Mouse (Mus musculus) MEL (cell line): ENCODE data around the gene Rcbtb2. TPM values are rescaled to one million over a fixed set of nuclear protein-coding genes. Genes with fewer than 3 reads are reported as not detected.

ENCODE experiments used
- DNase-seq: peaks from one replicate; pipeline ENCODE4 v3.0.0; 2011; ENCODE audit warnings: low read depth, low spot score
- H3K27ac ChIP-seq: 2 replicates; pipeline ENCODE4 v1.5.1; 2012; ENCODE audit warnings: low read depth, mild to moderate bottlenecking, control low read depth, low read length, moderate library complexity; ENCODE audit not compliant: control insufficient read depth
- H3K27me3 ChIP-seq, 2 experiments: fragments of 150-350 bp in 1 of 2; sonication (generic) in 1 of 2; 2 replicates each; pipeline ENCODE4 v1.6.1; 2012; ENCODE audit warnings: low read length in 2 of 2, mild to moderate bottlenecking in 2 of 2, improper control_type of control experiment in 1 of 2, moderate library complexity in 1 of 2; ENCODE audit not compliant: insufficient read depth in 2 of 2, control insufficient read depth in 1 of 2
- H3K36me3 ChIP-seq, 2 experiments: 2 replicates each; pipeline ENCODE4 v1.6.1; 2012 to 2014; ENCODE audit warnings: low read length in 2 of 2, improper control_type of control experiment in 1 of 2, inconsistent platforms in 1 of 2, mild to moderate bottlenecking in 1 of 2; ENCODE audit not compliant: insufficient read depth in 2 of 2, control insufficient read depth in 1 of 2
- H3K4me1 ChIP-seq, 2 experiments: fragments of 150-350 bp in 1 of 2; sonication (generic) in 1 of 2; 2 replicates each; pipeline ENCODE4 v1.6.1; 2012; ENCODE audit warnings: low read length in 2 of 2, improper control_type of control experiment in 1 of 2, mild to moderate bottlenecking in 1 of 2; ENCODE audit not compliant: insufficient read depth in 2 of 2, control insufficient read depth in 1 of 2
- H3K4me3 ChIP-seq, 2 experiments: fragments of 150-350 bp in 1 of 2; sonication (generic) in 1 of 2; 2 replicates each; pipeline ENCODE4 v1.5.1; 2012; ENCODE audit warnings: low read depth in 2 of 2, low read length in 2 of 2, mild to moderate bottlenecking in 2 of 2, moderate library complexity in 2 of 2, control low read depth in 1 of 2, improper control_type of control experiment in 1 of 2; ENCODE audit not compliant: control insufficient read depth in 1 of 2, insufficient read depth in 1 of 2
- H3K79me2 ChIP-seq: 2 replicates; pipeline ENCODE4 v1.6.1; 2012; ENCODE audit warnings: mild to moderate bottlenecking, low read length, moderate library complexity; ENCODE audit not compliant: control insufficient read depth, poor library complexity, insufficient read depth
- H3K9ac ChIP-seq: 2 replicates; pipeline ENCODE4 v1.6.1; 2012; ENCODE audit warnings: low read depth, mild to moderate bottlenecking, control low read depth, low read length, moderate library complexity; ENCODE audit not compliant: control insufficient read depth, poor library complexity, severe bottlenecking
- H3K9me3 ChIP-seq: fragments of 150-350 bp; sonication (generic); replicated peaks from 2 replicates; pipeline ENCODE4 v1.6.1; 2012; ENCODE audit warnings: mild to moderate bottlenecking, low read length, improper control_type of control experiment, moderate library complexity; ENCODE audit not compliant: insufficient read depth
- BHLHE40 ChIP-seq: IDR thresholded peaks from 2 replicates; pipeline ENCODE4 v1.6.1; 2012; ENCODE audit warnings: low read depth, mild to moderate bottlenecking, inconsistent platforms, low read length, improper control_type of control experiment, borderline replicate concordance
- E2F4 ChIP-seq: IDR thresholded peaks from 2 replicates; pipeline ENCODE4 v1.6.1; 2011; ENCODE audit warnings: low read depth, low read length, improper control_type of control experiment, borderline replicate concordance
- ELF1 ChIP-seq: IDR thresholded peaks from 2 replicates; pipeline ENCODE4 v1.6.1; 2014; ENCODE audit warnings: low read depth, mild to moderate bottlenecking, inconsistent platforms, low read length, improper control_type of control experiment, moderate library complexity
- EP300 ChIP-seq, 2 experiments: IDR thresholded peaks; 2 replicates each; pipeline ENCODE4 v1.6.1; 2011; ENCODE audit warnings: improper control_type of control experiment in 2 of 2, low read length in 2 of 2, low read depth in 1 of 2, mild to moderate bottlenecking in 1 of 2
- ETS1 ChIP-seq: IDR thresholded peaks from 2 replicates; pipeline ENCODE4 v1.6.1; 2012; ENCODE audit warnings: low read depth, mild to moderate bottlenecking, inconsistent platforms, low read length, improper control_type of control experiment, moderate library complexity
- GATA1 ChIP-seq: IDR thresholded peaks from 2 replicates; pipeline ENCODE4 v1.6.1; 2011; ENCODE audit warnings: low read depth, low read length, improper control_type of control experiment
- HCFC1 ChIP-seq: IDR thresholded peaks from 2 replicates; pipeline ENCODE4 v1.6.1; 2012; ENCODE audit warnings: low read depth, mild to moderate bottlenecking, inconsistent platforms, low read length, improper control_type of control experiment, moderate library complexity
- KAT2A ChIP-seq: conservative IDR thresholded peaks from 2 replicates; pipeline ENCODE4 v1.6.1; 2012; ENCODE audit warnings: low read depth, low read length, improper control_type of control experiment, inconsistent platforms
- MAFK ChIP-seq: IDR thresholded peaks from 2 replicates; pipeline ENCODE4 v1.6.1; 2011; ENCODE audit warnings: low read depth, mild to moderate bottlenecking, low read length, improper control_type of control experiment, borderline replicate concordance
- MAZ ChIP-seq: IDR thresholded peaks from 2 replicates; pipeline ENCODE4 v1.6.1; 2012; ENCODE audit warnings: low read depth, mild to moderate bottlenecking, inconsistent platforms, low read length, improper control_type of control experiment
- MEF2A ChIP-seq: IDR thresholded peaks from 2 replicates; pipeline ENCODE4 v1.6.1; 2014; ENCODE audit warnings: low read depth, mild to moderate bottlenecking, inconsistent platforms, low read length, improper control_type of control experiment; ENCODE audit not compliant: poor library complexity, insufficient replicate concordance, severe bottlenecking; ENCODE audit errors: extremely low read depth
- MXI1 ChIP-seq: IDR thresholded peaks from 2 replicates; pipeline ENCODE4 v1.6.1; 2011; ENCODE audit warnings: mild to moderate bottlenecking, low read depth, low read length, improper control_type of control experiment
- MYC ChIP-seq: IDR thresholded peaks from 2 replicates; pipeline ENCODE4 v1.6.1; 2011; ENCODE audit warnings: low read depth, mild to moderate bottlenecking, low read length, improper control_type of control experiment, moderate library complexity
- NRF1 ChIP-seq: IDR thresholded peaks from 2 replicates; pipeline ENCODE4 v1.6.1; 2014; ENCODE audit warnings: low read depth, mild to moderate bottlenecking, inconsistent platforms, low read length, improper control_type of control experiment, moderate library complexity; ENCODE audit not compliant: poor library complexity, insufficient read depth, severe bottlenecking
- POLR2A ChIP-seq, 2 experiments: IDR thresholded peaks; 2 replicates each; pipeline ENCODE4 v1.6.1; 2011 to 2012; ENCODE audit warnings: low read length in 2 of 2, mild to moderate bottlenecking in 2 of 2, control low read depth in 1 of 2, improper control_type of control experiment in 1 of 2, low read depth in 1 of 2, moderate library complexity in 1 of 2; ENCODE audit not compliant: control insufficient read depth in 1 of 2, insufficient read depth in 1 of 2, poor library complexity in 1 of 2
- POLR2AphosphoS2 ChIP-seq: IDR thresholded peaks from 2 replicates; pipeline ENCODE4 v1.6.1; 2011; ENCODE audit warnings: low read length, improper control_type of control experiment
- POLR2AphosphoS5 ChIP-seq: IDR thresholded peaks from 2 replicates; pipeline ENCODE4 v1.6.1; 2012; ENCODE audit warnings: low read depth, borderline replicate concordance, mild to moderate bottlenecking, inconsistent platforms, low read length, moderate library complexity, mixed read lengths
- RAD21 ChIP-seq: IDR thresholded peaks from 2 replicates; pipeline ENCODE4 v1.6.1; 2011; ENCODE audit warnings: mild to moderate bottlenecking, low read depth, low read length, improper control_type of control experiment
- SIN3A ChIP-seq: IDR thresholded peaks from 2 replicates; pipeline ENCODE4 v1.6.1; 2012; ENCODE audit warnings: low read length, improper control_type of control experiment, inconsistent platforms
- TAL1 ChIP-seq: IDR thresholded peaks from 2 replicates; pipeline ENCODE4 v1.6.1; 2012; ENCODE audit warnings: mild to moderate bottlenecking, inconsistent platforms, low read length, moderate library complexity, mixed read lengths
- TBP ChIP-seq: IDR thresholded peaks from 2 replicates; pipeline ENCODE4 v1.8.0; 2011; ENCODE audit warnings: low read depth, low read length, improper control_type of control experiment
- TCF12 ChIP-seq: IDR thresholded peaks from 2 replicates; pipeline ENCODE4 v1.6.1; 2014; ENCODE audit warnings: low read depth, mild to moderate bottlenecking, inconsistent platforms, low read length, improper control_type of control experiment, moderate library complexity
- USF1 ChIP-seq: IDR thresholded peaks from 2 replicates; pipeline ENCODE4 v1.6.1; 2014; ENCODE audit warnings: low read depth, mild to moderate bottlenecking, inconsistent platforms, low read length, improper control_type of control experiment, moderate library complexity
- USF2 ChIP-seq, 2 experiments: IDR thresholded peaks; 2 replicates each; pipeline ENCODE4 v1.6.1; 2011 to 2012; ENCODE audit warnings: improper control_type of control experiment in 2 of 2, low read length in 2 of 2, borderline replicate concordance in 1 of 2, inconsistent platforms in 1 of 2, low read depth in 1 of 2, mild to moderate bottlenecking in 1 of 2; ENCODE audit not compliant: insufficient read depth in 1 of 2
- ZKSCAN1 ChIP-seq: IDR thresholded peaks from 2 replicates; pipeline ENCODE4 v1.6.1; 2012; ENCODE audit warnings: low read depth, mild to moderate bottlenecking, inconsistent platforms, low read length, improper control_type of control experiment, moderate library complexity
- ZNF384 ChIP-seq: IDR thresholded peaks from 2 replicates; pipeline ENCODE4 v1.6.1; 2012; ENCODE audit warnings: low read depth, mild to moderate bottlenecking, inconsistent platforms, low read length, improper control_type of control experiment
- polyA plus RNA-seq, 2 experiments: library from polyadenylated mRNA; stranded (reverse) in 1 of 2; unstranded in 1 of 2; fragments of >175 nt in 1 of 2; fragments of >200 nt in 1 of 2; gene quantifications; 2 replicates each; pipeline versions ENCODE4 v1.2.1 to v1.2.4; 2012; ENCODE audit warnings: low replicate concordance in 2 of 2, low read depth in 1 of 2; ENCODE audit not compliant: insufficient read length in 2 of 2, insufficient read depth in 1 of 2, missing spikeins in 1 of 2
- total RNA-seq: library from RNA; depleted of rRNA; stranded (reverse); fragments of 300-350 nt; gene quantifications from 2 replicates; pipeline ENCODE4 v1.2.3, GENCODE M21; 2012

Gene Rcbtb2
- total and polyA plus RNA-seq, 3 experiments: 8.6 to 13.8 TPM; not detected in 1

- Histone ChIP-seq H3K9me3 (no peaks in the 10 kb centered on the region), H3K36me3 (peaks cover 0 to 2% of the 10 kb centered on the region in 2 experiments; a peak in 1 of 4 replicates), H3K4me3 (no peak overlapping the region)
- no peak for TF ChIP-seq USF1
- no peak for TF ChIP-seq HCFC1
- TF ChIP-seq ETS1: no peak
- no peak for TF ChIP-seq ELF1
- TF ChIP-seq GATA1: no peak
- TF ChIP-seq USF2 (IDR thresholded peaks at IDR 0.05; ENCODE audit: borderline replicate concordance in 1 of 2, insufficient read depth in 1 of 2, low read depth in 1 of 2, low read length in 2 of 2): no peak
- TF ChIP-seq MYC: no peak
- no peak for TF ChIP-seq POLR2AphosphoS2
- TF ChIP-seq MAFK: no peak
- no peak for TF ChIP-seq BHLHE40
- TF ChIP-seq EP300 (IDR thresholded peaks at IDR 0.05; ENCODE audit: low read depth in 1 of 2, low read length in 2 of 2): no peak
- TF ChIP-seq SIN3A: no peak
- TF ChIP-seq MAZ: no peak
- TF ChIP-seq POLR2AphosphoS5: no peak
- no peak for TF ChIP-seq RAD21
- TF ChIP-seq MXI1: no peak
- TF ChIP-seq NRF1: no peak
- TF ChIP-seq POLR2A (IDR thresholded peaks at IDR 0.05; ENCODE audit: control insufficient read depth in 1 of 2, insufficient read depth in 1 of 2, low read depth in 1 of 2, low read length in 2 of 2, poor library complexity in 1 of 2): no peak
- TF ChIP-seq, all 39 proteins: peak for 0
- Histone ChIP-seq H3K27me3 (no peaks in the 10 kb centered on the region), H3K9ac (no peak overlapping the region), H3K27ac (no peak overlapping the region), H3K4me1 (peaks cover 0 to 2% of the 10 kb centered on the region in 2 experiments; a peak in 2 of 4 replicates), H3K79me2 (no peaks in the 10 kb centered on the region)
- DNase-seq: no peak
Measured at GRCm38 (mm10) chr14:73231286-73231982, 108.6 kb downstream of the Rcbtb2 start.

GRCm38 (mm10) chr14:73234468-73235031 lies 111.7 kb downstream of the Rcbtb2 start:
- peak; percentile 17 for DNase-seq
- no peak overlapping the region for H3K27ac ChIP-seq
- no peaks in the 10 kb centered on the region for H3K79me2 ChIP-seq
- H3K36me3 ChIP-seq: peaks cover 0 to 2% of the 10 kb centered on the region in 2 experiments; a peak in 1 of 4 replicates
- no peak overlapping the region for H3K4me3 ChIP-seq
- H3K9me3 ChIP-seq: no peaks in the 10 kb centered on the region
- H3K27me3 ChIP-seq: no peaks in the 10 kb centered on the region
- H3K9ac ChIP-seq: no peak overlapping the region
- TF ChIP-seq ELF1 (no peak), ZKSCAN1 (no peak), USF1 (no peak), KAT2A (no peak), MEF2A (no peak), GATA1 (no peak), EP300 (IDR thresholded peaks at IDR 0.05; ENCODE audit: low read depth in 1 of 2, low read length in 2 of 2) (no peak), TAL1 (no peak), ZNF384 (no peak), POLR2AphosphoS5 (no peak), TCF12 (no peak), E2F4 (no peak), BHLHE40 (no peak), SIN3A (no peak), ETS1 (no peak), TBP (no peak)
- H3K4me1 ChIP-seq: no peaks in the 10 kb centered on the region; a peak in 1 of 4 replicates
